Mouse (Mus musculus): ENCODE measurements around the gene Serpinb12.
"Not testable (repeated sequence)": the region's sequence is repeated elsewhere in the genome, so short reads cannot be mapped to it uniquely, and the experiment has no call there.

Serpinb12 gene

GRCm38 (mm10) chr1:106934265-106934664, at the start of gene Serpinb12:
Gene Serpinb12 (plus strand): TSS chr1:106934449.
- no peak for DNase-seq (ENCODE audit: low spot score in 2 of 2)

GRCm38 (mm10) chr1:106895142-106895541, 39.1 kb upstream of the Serpinb12 start:
- not testable (repeated sequence) for DNase-seq (ENCODE audit: low spot score in 2 of 2)

GRCm38 (mm10) chr1:106901406-106901805, 32.8 kb upstream of the Serpinb12 start:
- no peak for DNase-seq (ENCODE audit: low spot score in 2 of 2)

- DNase-seq (ENCODE audit: low spot score in 2 of 2) = no peak
Measured at GRCm38 (mm10) chr1:106931954-106932353, 2.3 kb upstream of the Serpinb12 start.

- no peak for DNase-seq (ENCODE audit: low spot score in 2 of 2)
Measured at GRCm38 (mm10) chr1:106933658-106934057, 591 bp upstream of the Serpinb12 start.

GRCm38 (mm10) chr1:106947217-106947616, 13.0 kb downstream of the Serpinb12 start:
- no peak for DNase-seq (ENCODE audit: low spot score in 2 of 2)

- DNase-seq (ENCODE audit: low spot score in 2 of 2) = no peak
Measured at GRCm38 (mm10) chr1:106959981-106960380, 25.7 kb downstream of the Serpinb12 start.

GRCm38 (mm10) chr1:106961023-106961422, 26.8 kb downstream of the Serpinb12 start:
- no peak for DNase-seq (ENCODE audit: low spot score in 2 of 2)

GRCm38 (mm10) chr1:106980684-106981083, 46.4 kb downstream of the Serpinb12 start, which contains the start of gene Serpinb13:
Gene Serpinb13 (plus strand): TSS chr1:106980984.
- no peak for DNase-seq (ENCODE audit: low spot score in 2 of 2)

GRCm38 (mm10) chr1:106983092-106983491, 48.8 kb downstream of the Serpinb12 start:
- DNase-seq (ENCODE audit: low spot score in 2 of 2) = no peak

- no peak for DNase-seq (ENCODE audit: low spot score in 2 of 2)
Measured at GRCm38 (mm10) chr1:106983865-106984264, 49.6 kb downstream of the Serpinb12 start.

- no peak for DNase-seq (ENCODE audit: low spot score in 2 of 2)
Measured at GRCm38 (mm10) chr1:107000424-107000823, 66.2 kb downstream of the Serpinb12 start.

- DNase-seq (ENCODE audit: low spot score in 2 of 2) = no peak
Measured at GRCm38 (mm10) chr1:107001754-107002153, 67.5 kb downstream of the Serpinb12 start.

GRCm38 (mm10) chr1:107006316-107006715, 72.1 kb downstream of the Serpinb12 start:
- no peak for DNase-seq (ENCODE audit: low spot score in 2 of 2)

Data from urinary bladder, adult 18-20 months (tissue).